ENCODE assay signal across 25 mouse cellular contexts in the genomic region with DNA sequence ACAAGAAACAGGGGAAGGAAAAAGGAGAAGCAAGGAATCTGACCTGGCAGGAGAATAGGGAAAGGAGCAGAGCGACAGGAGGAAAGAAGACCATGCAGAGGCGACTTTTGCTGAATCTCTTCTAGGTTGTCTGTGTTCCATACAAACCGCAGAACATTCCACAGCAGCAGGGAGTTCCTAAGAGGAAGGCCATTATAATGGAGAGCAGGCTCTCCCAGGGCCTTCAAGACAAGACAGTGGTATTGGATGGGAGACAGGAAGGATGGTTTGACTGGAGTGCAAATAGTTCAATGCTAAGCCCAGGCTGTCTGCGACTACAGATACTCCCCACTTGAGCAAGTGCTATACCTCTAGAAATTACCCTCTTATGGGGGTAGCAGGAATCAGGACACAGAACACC.
"Had no signal": no experiment of that assay in that cellular context is flagged by ENCODE, and none has a peak within 500 bp of the region (broad histone marks: within the 10 kb centered on the region; RNA-seq: fewer than 3 reads in every experiment).

No protein-coding gene starts in this region.

- H3K4me1 ChIP-seq: heart, embryonic 13.5 days; heart, embryonic 15.5 days; hindbrain, embryonic 13.5 days; hindbrain, embryonic 15.5 days; limb, embryonic 13.5 days; limb, embryonic 15.5 days; liver, embryonic 12.5 days had no signal

- H3K9me3 ChIP-seq: heart, embryonic 13.5 days; heart, embryonic 15.5 days; hindbrain, embryonic 13.5 days; hindbrain, embryonic 15.5 days; limb, embryonic 13.5 days; limb, embryonic 15.5 days; liver, embryonic 12.5 days had no signal

- H3K4me2 ChIP-seq: heart, embryonic 11.5 days; heart, embryonic 13.5 days; heart, embryonic 15.5 days; hindbrain, embryonic 13.5 days; hindbrain, embryonic 15.5 days; limb, embryonic 13.5 days; limb, embryonic 15.5 days; liver, embryonic 12.5 days had no signal

- H3K36me3 ChIP-seq: heart, embryonic 13.5 days; heart, embryonic 15.5 days; hindbrain, embryonic 13.5 days; hindbrain, embryonic 15.5 days; limb, embryonic 13.5 days; limb, embryonic 15.5 days; liver, embryonic 12.5 days had no signal

- DNase-seq: gastrocnemius, postnatal 14 days; gastrocnemius, postnatal 36 days; heart, adult 18-20 months; heart, postnatal 14 days; heart, postnatal 36 days; kidney, adult 11 months; kidney, adult 2 months; kidney, postnatal 14 days; kidney, postnatal 36 days; layer of hippocampus, adult 9-11 months; layer of hippocampus, postnatal 36 days; left cerebral cortex, postnatal 4 days; lung, adult 18-20 months had no signal

- H3K4me3 ChIP-seq: heart, embryonic 13.5 days; heart, embryonic 15.5 days; hindbrain, embryonic 13.5 days; hindbrain, embryonic 15.5 days; limb, embryonic 13.5 days; limb, embryonic 15.5 days; liver, embryonic 12.5 days had no signal

- ATAC-seq: hindbrain, postnatal 0 days; intestine, embryonic 16.5 days; liver, embryonic 12.5 days had no signal

- H3K27ac ChIP-seq: heart, embryonic 13.5 days; heart, embryonic 15.5 days; hindbrain, embryonic 13.5 days; hindbrain, embryonic 15.5 days; hindbrain, postnatal 0 days; kidney, postnatal 0 days; limb, embryonic 13.5 days; limb, embryonic 15.5 days; liver, embryonic 12.5 days; liver, embryonic 14.5 days had no signal

- H3K27me3 ChIP-seq: heart, embryonic 13.5 days; heart, embryonic 15.5 days; hindbrain, embryonic 15.5 days; limb, embryonic 13.5 days; limb, embryonic 15.5 days; liver, embryonic 12.5 days had no signal

- H3K9ac ChIP-seq: heart, embryonic 13.5 days; heart, embryonic 15.5 days; hindbrain, embryonic 13.5 days; hindbrain, embryonic 15.5 days; limb, embryonic 13.5 days; limb, embryonic 15.5 days; liver, embryonic 12.5 days; liver, embryonic 14.5 days had no signal
